Mouse (Mus musculus) left cerebral cortex, postnatal 4 days (tissue): Measurements from ENCODE around the gene Ywhaq. TPM values are rescaled to one million over a fixed set of nuclear protein-coding genes. Genes with fewer than 3 reads are reported as not detected.
"Not testable (repeated sequence)": the region's sequence is repeated elsewhere in the genome, so short reads cannot be mapped to it uniquely, and the experiment has no call there.

Experiments
- DNase-seq: peaks from one replicate; pipeline ENCODE4 v3.0.0-alpha.2; 2022
- intact Hi-C: fragments of 180-260 bp; cut with DNase I; formaldehyde crosslinking; loops from one replicate; pipeline ENCODE4 v1.15.1; 2025
- total RNA-seq, 2 experiments: library from RNA; stranded (reverse); gene quantifications; 2 replicates each; pipeline ENCODE4 v1.2.3; 2021

Gene Ywhaq
- total RNA-seq, 2 experiments from 2014 or later, result 657 to 673 TPM

DNA sequence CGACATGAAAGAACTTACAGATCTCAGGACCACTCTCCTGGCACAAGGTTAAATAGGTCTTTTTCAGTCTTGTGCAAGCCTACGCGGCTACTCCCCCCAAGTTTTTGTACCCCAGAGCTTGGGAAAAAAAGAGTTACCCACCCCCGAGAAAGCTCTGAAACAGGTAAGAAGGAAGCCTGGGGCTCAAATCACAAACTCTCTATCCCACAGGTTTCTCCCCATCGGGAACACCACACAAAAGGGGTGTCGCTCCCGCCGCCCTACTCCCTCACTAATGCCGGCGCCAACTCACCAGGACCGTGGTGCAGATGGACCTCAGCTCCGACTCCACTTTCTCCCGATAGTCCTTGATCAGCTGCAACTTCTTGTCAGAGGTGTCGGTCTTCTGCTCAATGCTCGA, 931 bp downstream of the Ywhaq start:
- intact Hi-C loops, result loop anchor here (10.0 kb wide), 1 partner anchor 98 kb away; no protein-coding TSS in a partner anchor
- peak; percentile 17 for DNase-seq

DNA sequence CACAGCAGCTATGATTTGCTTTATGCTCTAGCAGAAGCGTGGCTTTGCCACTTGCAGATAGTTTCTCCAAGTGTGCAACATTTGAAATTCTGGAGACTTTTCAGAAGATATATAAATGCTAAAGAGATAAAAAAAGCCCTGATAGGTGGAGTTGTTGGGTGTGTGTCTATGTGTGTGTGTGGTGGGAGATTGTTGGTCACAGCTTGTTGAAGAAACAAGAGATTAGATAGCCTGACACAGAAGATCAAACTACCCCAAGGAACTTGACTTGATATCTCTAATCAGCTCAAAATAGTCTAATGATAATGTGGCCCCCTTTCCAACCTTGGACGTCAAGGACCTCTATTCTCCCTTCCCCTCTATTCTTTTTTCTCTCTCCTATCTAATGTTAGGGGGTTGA, 6.8 kb downstream of the Ywhaq start:
- no peak for DNase-seq
- intact Hi-C loops, result loop anchor here (10.0 kb wide), 1 partner anchor 104 kb away; no protein-coding TSS in a partner anchor

DNA sequence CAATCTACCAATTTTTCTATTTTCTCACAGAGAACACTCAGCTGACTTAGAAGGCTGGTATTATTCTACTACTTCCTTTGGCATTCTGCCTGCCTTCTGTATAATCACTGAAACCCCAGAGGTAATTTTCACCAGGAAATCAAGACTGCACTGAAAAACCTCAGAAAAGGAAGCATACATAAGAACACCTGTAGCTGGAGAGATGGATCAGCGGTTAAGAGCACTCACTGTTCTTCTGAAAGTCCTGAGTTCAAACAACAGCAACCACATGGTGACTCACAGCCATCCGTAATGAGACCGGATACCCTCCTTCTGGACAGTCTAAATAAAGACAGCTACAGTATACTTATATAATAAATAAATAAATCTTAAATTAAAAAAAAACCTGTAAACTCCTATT, 7.8 kb downstream of the Ywhaq start:
- intact Hi-C loops, result loop anchor here (10.0 kb wide), 1 partner anchor 105 kb away; no protein-coding TSS in a partner anchor
- no peak for DNase-seq

DNA sequence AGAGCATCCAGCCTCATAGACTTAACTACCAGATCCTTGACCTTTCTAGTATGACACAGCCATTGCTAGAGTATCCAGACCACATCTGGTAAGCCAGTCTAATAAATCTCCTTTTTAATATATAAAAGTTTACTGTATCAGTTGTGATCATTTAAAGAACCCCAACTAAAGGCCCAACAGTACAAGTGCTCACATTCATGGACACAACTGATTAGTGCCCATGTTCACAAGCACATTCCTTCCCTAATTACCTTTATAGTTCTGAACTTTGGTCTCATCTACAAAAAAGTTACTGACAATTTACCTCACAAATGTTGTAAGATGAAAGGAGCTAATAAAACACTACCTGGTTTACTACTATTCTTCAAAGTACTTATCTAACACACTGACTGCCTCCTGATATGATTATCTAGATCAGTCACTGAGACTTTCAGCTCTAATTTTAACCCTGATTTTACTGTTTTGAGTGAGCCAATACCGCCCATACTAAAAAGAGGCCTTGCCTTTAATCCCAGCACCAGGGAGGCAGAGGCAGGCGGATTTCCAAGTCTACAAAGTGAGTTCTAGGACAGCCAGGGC, 8.6 kb downstream of the Ywhaq start:
- intact Hi-C loops, result no loop called here
- no peak for DNase-seq

DNA sequence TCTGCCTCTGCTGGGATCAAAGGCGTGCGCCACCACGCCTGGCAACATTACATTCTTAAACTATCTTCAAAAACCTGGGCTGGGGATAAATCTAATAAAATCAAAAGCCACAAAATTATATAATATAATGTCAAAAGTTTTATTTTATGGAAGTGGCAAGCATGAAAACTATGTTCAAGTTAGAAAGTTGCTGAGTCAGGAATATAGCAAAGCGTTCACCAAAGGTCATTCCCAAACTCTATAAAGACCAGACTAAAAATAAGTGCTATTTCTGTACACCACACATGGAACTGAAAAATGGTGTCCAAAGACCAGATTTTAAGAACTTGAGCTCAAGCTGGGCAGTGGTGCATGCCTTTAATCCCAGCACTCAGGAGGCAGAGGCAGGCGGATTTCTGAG, 14.7 kb downstream of the Ywhaq start:
- DNase-seq, result no peak
- intact Hi-C loops, result no loop called here

DNA sequence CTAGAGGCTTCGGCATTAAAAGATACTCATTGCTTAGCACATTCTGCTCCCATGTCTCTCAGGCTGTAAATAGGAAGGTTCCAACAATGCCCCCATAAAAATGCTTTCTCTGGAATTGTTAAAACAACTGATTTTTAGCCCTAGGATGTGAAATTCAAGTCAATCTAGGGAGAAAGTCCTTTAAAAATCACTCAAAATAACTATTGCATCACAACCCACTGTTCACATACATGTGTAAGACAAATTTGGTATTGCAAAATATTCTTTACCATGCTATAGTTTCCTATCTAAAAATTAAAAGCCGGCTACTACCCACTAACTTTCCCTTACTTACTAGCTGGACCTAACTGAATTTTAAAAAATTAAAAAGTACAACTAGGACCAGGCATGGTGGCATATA, 31.2 kb downstream of the Ywhaq start:
- intact Hi-C loops, result no loop called here
- no peak for DNase-seq

DNA sequence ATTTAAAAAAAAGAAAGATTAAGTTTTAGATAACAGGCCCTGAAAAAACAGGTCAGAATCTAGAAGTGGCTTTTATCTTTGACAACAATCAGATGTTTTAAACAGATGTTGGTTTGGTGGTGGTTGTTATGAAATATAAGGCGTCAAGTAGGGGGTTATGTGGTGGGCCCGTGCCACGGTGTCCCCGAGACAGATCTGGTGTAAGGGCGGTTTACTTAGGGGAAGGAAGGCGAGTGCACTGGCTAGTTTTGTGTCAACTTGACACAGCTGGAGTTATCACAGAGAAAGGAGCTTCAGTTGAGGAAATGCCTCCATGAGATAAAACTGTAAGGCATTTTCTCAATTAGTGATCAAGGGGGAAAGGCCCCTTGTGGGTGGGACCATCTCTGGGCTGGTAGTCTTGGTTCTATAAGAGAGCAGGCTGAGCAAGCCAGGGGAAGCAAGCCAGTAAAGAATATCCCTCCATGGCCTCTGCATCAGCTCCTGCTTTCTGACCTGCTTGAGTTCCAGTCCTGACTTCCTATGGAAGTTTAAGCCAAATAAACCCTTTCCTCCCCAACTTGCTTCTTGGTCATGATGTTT, 38.6 kb downstream of the Ywhaq start:
- DNase-seq, intact Hi-C loops: not testable (repeated sequence)

DNA sequence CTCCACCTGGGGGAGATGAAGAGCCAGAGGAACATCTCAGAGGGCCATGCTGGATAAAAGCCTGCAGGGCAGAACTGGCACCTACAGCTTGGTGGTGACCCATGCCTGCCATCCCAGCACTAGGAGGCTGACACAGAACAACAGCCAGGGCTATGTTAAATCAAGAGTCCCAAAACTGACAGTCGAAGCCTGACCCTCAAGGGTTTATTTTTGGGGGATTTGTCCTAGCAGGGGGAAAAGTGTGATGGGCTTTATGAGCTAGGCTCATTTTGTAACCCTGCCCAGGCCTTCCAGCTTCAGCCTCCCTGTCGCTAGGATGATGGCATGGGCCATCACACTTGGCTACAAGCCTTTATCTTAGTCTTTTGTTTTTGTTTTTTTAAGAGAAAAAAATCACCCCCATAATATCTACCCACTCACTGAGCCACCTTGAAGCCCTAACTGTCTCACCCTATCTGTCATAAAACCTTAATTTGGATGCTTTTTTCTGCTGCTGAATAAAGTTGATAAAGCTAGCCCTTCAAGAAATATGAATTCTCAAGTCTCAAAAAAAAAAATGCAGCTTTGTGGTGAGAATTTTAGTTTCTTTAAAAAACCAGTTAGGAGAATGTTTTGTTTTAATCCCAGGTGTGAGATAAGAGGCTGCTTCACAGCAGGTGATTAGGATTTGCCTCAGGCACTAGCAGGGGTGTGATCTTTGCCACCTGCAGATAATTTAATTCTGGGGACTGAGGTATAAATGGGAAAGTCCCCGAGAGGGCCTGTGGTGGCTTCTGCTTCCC, 41.9 kb downstream of the Ywhaq start:
- intact Hi-C loops, result no loop called here
- no peak for DNase-seq

DNA sequence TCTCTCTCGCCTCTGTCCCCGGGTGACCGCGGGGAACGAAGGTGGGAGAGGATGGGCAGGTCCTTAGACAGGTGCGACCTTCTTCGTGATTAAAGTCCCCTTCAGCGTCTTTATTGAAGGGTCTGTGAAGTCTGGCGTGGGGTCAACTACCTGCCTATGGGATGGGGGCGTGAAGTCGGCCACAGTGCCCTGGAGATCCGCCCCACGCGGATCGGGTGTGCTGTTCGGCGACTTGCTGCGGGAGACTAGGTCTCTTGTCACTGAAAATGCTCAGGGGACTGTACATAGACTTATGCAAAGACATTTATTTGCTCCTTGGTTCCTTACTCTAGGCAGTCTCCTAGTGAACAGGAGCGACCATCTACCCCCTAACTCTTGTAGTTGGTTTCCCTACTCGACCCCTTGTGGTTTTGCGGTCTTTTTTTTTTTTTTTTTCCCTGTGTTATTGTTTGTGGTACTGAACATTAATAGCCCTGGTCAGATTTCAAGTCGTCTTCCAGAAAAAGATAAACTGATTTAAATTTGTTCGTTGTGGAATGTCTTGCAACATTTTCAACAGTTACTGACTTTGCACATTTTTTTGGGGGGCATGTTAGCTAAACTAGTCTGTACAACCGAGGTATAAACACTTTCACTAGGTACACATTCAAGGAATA, 43.5 kb downstream of the Ywhaq start:
- no peak for DNase-seq
- intact Hi-C loops, result no loop called here

DNA sequence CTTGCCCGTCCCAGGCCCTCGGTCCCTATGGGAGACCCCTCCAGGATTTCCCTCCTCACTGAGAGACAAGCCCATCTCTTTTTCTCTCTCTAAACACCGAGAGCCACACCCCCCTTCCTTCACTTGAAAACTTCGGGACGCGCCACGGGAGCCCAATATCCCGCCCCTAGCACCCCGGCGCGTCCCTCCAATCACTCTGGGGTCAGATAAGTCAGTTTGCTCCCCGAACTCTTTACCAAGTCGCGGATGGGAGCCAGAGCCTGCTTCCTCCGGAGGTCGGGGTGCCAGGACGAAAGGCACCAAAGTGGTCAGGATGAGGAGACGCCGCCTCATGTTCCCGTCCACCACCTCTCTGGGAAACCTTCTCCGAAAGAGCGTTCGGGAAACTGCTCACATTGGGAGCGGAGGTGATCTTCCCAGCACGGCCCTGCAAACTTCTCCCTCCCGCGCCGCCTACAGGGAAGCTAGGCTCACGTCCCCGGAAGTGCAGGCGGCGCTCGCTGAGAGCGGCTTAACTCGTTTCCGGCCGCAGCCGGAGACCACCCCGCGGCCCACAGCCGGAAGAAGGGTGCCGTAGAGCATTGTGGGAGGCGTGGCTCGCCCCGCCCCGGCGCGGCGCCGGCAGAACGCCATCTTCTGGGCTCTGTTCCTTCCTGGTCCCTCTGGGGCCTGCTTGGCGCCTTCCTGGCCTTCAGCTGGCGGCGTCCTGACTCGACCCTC, 44.2 kb downstream of the Ywhaq start, which contains the start of gene Adam17:
Gene Adam17 (minus strand): TSS at position 533 of the 720 bp plus-strand sequence.
- DNase-seq, result peak; percentile 97
- intact Hi-C loops, result no loop called here

DNA sequence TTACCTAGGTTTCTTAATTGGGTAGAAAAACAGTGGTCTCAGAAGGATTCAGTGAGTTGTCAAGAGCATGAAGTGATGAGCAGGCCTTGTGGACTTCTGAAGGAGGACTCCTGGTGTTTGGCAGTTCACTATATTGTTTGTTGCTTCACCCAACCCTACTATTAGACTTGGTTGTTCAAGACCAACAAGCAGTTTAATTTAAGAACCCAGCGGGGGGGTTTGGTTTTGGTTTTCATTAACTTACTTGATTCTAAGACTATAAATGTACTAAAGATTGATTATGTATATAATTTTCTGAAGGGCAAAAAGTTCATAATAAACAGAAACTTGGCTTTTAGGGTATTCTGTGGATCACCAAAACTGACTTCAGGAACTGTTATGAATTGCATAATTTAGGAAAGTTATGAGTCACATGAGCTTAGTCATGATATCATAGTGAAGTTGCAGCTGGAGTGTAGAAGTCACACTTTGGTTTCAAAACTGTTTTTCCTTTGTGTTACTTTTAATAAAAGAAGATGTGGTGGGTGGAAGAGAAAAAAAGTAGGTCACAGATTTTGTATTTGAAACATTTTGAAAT, 47.3 kb downstream of the Ywhaq start:
- DNase-seq, result no peak
- intact Hi-C loops, result no loop called here

DNA sequence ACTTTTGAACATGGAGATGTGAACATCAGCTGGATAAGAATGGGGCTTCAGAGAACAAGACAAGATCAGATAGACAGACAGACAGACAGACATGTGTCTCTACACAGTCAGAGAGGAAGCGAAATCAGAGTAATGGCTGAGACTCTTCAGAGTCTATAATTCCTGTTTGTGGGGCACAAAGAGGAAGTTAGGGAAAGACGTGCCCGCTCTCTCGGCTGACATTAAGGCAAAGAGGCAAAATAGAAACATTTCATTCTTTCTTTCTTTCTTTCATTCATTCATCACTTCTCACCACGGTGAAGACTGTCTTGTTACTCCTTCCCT, 48.4 kb downstream of the Ywhaq start:
- intact Hi-C loops, result no loop called here
- no peak for DNase-seq

DNA sequence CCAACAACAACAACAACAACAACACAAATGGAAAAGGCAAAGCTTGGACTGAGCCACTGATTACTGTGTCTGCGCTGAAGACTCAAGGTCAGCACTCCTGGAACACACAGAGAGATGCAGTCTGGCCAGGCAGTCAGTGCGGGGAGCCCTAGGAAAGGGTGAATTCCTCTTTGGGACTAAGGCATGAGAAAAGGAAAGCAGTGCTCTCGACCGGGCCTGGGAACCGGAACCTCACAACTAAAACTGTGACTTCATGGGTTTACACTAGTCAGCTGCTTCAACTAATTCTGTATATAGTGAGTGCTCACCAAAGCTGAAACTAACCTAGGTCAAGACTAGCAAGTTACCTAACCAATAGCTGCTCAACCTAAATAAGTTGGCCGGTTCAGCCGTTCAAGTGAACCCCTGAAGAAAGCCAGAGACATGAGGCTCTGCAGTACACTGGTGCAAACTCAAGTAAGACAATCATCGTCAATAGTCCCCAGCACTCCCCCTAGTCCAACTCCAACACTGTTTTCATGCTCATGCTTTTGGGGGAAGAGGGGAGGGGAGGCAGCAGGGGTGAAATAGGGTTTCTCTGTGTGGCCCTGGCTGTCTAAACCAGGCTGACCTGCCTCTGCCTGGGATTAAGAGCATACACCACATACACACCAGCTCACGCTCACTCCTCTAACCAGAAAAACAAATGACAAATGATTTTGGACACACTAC, 48.9 kb downstream of the Ywhaq start:
- no peak for DNase-seq
- intact Hi-C loops, result no loop called here

DNA sequence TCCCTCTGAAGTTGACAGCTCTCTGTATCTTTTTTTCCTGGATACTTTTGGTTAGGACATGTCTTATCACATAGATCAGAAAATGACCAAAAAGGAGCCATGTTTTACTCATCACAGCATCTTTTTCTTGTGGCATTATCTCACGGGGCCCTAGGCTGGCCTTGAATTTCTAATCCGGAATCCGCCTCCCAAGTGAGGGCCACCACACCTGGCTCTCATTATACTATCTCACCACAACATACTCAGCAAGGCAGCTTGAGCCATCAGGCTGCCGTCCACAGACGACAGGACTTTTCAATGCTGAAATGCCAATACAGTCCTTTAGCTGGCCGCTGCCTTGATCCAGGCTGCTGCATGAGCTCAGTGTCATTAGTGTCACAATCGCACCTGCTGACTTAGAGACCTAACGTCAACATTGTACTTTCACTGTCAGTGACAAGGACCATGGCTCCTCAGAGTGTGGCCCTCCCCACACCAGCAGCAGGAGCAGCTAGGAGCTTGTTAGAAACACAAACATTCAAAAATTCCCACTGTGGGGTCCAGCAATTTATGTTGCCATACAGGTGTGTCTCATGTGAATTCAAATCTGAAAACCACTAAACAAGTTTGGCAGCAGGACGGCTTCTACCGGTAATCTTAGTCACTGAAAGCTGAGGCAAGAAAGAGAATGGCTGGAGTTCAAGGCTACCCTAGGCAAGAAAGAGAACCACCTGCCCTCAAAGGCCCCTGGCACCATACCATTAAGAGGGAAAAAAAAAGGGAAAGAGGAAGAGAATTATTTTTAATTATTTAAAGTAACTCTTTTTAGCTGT, 52.6 kb downstream of the Ywhaq start:
- DNase-seq, result no peak
- intact Hi-C loops, result no loop called here

DNA sequence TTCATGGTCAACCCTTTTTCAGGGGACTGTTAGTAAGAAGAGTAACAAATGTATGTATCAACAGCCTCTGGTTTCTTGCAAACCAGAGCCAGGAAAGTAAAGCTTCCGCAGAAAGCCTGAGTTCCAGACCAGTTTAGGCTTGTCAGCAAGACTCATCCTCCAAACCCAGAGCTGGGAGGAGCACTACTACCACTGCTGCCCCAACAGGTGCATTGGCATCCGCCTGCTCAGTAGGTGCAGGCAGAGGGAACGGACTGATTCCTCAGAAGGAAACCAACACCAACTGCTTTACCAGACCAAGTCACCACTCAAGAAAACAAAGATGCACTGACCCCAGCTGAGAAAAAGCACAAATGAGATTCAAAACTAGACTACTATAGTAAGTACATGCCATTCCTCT, 54.2 kb downstream of the Ywhaq start:
- intact Hi-C loops, result no loop called here
- no peak for DNase-seq

DNA sequence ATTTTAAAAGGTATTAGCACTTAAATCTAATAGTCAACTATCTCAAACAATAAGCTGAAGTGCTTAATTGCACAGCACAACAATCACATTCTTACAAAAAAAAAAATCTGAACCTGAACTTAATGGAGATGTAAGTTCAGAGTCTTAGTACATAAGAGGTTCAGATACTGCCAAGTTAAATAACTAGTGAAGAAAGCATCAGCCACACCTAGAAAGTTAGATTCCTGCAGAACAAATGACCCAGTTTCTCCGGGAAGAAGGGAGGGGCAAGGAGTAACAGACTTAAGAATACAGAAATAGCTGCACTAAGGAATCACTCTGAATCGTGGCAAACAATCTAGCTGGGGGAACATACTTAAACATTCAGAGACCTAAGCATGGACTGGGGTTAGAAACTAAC, 54.8 kb downstream of the Ywhaq start:
- intact Hi-C loops, result no loop called here
- DNase-seq, result no peak

DNA sequence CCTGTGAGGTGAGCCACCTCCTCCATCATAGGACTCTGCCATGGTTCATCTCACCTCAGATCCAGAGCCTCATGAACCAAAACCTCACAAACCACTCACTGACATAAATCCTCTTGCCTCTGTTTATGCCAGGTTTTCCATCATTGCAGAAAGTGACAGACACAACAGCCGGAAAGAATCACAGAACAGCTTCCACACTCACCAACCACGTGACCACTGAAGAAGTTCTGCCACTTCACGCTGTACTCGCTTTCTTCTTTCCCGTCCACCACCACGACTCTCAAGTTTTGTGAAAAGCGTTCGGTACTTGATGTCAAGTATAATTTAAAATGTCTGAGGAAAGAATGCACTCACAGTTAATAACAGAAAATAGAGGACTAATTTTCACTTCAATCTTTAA, 63.8 kb downstream of the Ywhaq start:
- intact Hi-C loops, result no loop called here
- DNase-seq, result no peak

DNA sequence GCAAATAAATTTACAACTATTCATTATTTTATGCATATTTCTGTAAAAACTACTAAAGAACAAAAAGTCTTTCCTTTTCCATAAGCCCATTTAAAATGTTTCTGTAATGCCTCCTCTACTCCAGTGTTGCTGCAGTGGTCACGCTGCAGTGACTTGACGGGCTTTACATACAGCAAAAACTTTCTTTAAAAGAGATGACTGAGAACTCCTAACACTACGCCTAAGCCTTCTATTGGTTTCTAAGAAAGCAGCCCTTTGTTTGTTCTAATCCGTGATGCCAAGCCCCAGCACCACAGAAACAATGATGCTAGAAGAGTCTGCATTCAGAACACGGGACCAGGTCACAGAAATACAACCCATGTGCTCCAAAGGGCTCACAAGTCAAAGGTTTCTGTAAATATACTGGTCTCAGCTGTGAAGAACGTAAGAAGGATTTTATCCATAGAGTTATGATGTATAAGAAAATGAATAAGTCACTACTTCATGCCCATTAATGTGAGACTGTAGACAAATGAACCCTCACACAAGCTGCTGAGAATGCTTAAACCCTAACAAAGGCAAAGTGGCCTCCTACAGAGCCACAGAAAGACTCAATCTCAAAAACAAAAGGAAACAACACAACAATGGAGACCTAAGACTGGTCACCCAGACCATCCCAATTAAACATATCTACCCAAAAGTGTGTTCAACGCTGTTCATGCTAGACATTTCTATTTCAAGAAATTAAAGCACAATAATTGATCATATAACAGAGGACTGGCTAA, 67.1 kb downstream of the Ywhaq start:
- no peak for DNase-seq

More for the DNA sequence above, 67.1 kb downstream of the Ywhaq start:
- intact Hi-C loops, result no loop called here
